Mouse (Mus musculus) heart, embryonic 10.5 days (tissue): ENCODE results near the gene Scaf8. TPM values are rescaled to one million over a fixed set of nuclear protein-coding genes. Genes with fewer than 3 reads are reported as not detected.
"Not testable (repeated sequence)": the region's sequence is repeated elsewhere in the genome, so short reads cannot be mapped to it uniquely, and the experiment has no call there.

Experiments used
- DNase-seq: peaks from one replicate; pipeline ENCODE4 v3.0.0-alpha.2; 2017; ENCODE audit warnings: low spot score
- H3K27ac ChIP-seq: fragments of 300-500 bp; sonication (generic); 2 replicates; pipeline ENCODE4 v1.5.1; 2016; ENCODE audit warnings: mild to moderate bottlenecking
- H3K27me3 ChIP-seq: fragments of 300-500 bp; sonication (generic); 2 replicates; pipeline ENCODE4 v1.6.1; 2016; ENCODE audit warnings: mild to moderate bottlenecking; ENCODE audit not compliant: poor library complexity, insufficient read depth, severe bottlenecking
- H3K36me3 ChIP-seq: fragments of 300-500 bp; sonication (generic); 2 replicates; pipeline ENCODE4 v1.6.1; 2016; ENCODE audit warnings: mild to moderate bottlenecking, moderate library complexity
- H3K4me1 ChIP-seq: fragments of 300-500 bp; sonication (generic); 2 replicates; pipeline ENCODE4 v1.6.1; 2016; ENCODE audit warnings: mild to moderate bottlenecking
- H3K4me3 ChIP-seq: fragments of 300-500 bp; sonication (generic); 2 replicates; pipeline ENCODE4 v1.5.1; 2016; ENCODE audit warnings: mild to moderate bottlenecking, moderate library complexity
- H3K9me3 ChIP-seq: fragments of 300-500 bp; sonication (generic); 2 replicates; pipeline ENCODE4 v1.6.1; 2016; ENCODE audit warnings: mild to moderate bottlenecking, moderate library complexity
- WGBS: fragments of 180-500 bp; shearing (Covaris S2); methylation state at CpG from one replicate; pipeline ENCODE4 v1.1.7; 2016; 5-methylcytosine and 5-hydroxymethylcytosine counted together
- polyA plus RNA-seq: library from polyadenylated mRNA; unstranded; fragments of >200 nt; fragmentation: Nextera tagmentation; extraction: Ambion mirVana; gene quantifications from 2 replicates; pipeline ENCODE4 v1.2.1, GENCODE M21; 2016

Gene Scaf8
- polyA plus RNA-seq, 1 experiment from 2014 or later, result 21.1 TPM

- H3K27ac ChIP-seq, result no peak overlapping the region
- no peaks in the 10 kb centered on the region for H3K36me3 ChIP-seq
- H3K4me3 ChIP-seq, result no peak overlapping the region
- 43% methylated on average over 4 of the region's 4 CpGs for WGBS
- H3K27me3 ChIP-seq, result no peaks in the 10 kb centered on the region
- no peak for DNase-seq
- H3K9me3 ChIP-seq, result no peaks in the 10 kb centered on the region
- H3K4me1 ChIP-seq, result no peaks in the 10 kb centered on the region
These were observed 22.1 kb upstream of the Scaf8 start for GRCm38 (mm10) chr17:3092682-3093081.

- 78% methylated on average over 1 of the region's 1 CpGs for WGBS
- H3K27me3 ChIP-seq, result not testable (repeated sequence)
These were observed 15.5 kb upstream of the Scaf8 start for GRCm38 (mm10) chr17:3099273-3099672.

GRCm38 (mm10) chr17:3102336-3103165 lies 12.2 kb upstream of the Scaf8 start:
- no peaks in the 10 kb centered on the region for H3K27me3 ChIP-seq
- peak overlapping the region; percentile 80 for H3K27ac ChIP-seq
- H3K36me3 ChIP-seq, result 0 out of 2 replicates have a peak, but pooled peaks cover 3% of the 10 kb centered on the region
- no peaks in the 10 kb centered on the region for H3K9me3 ChIP-seq
- peak overlapping the region; percentile 59 for H3K4me3 ChIP-seq
- WGBS, result 2% methylated on average over 14 of the region's 14 CpGs
- peak; percentile 91 for DNase-seq
- H3K4me1 ChIP-seq, result peaks cover 8% of the 10 kb centered on the region; the same call in 1 of the 2 replicates

More at GRCm38 (mm10) chr17:3099273-3099672, 15.5 kb upstream of the Scaf8 start:
- not testable (repeated sequence) for H3K9me3 ChIP-seq, H3K4me3 ChIP-seq, H3K36me3 ChIP-seq, H3K27ac ChIP-seq, DNase-seq, H3K4me1 ChIP-seq

- no peak for DNase-seq
- H3K9me3 ChIP-seq, result no peaks in the 10 kb centered on the region
- H3K4me3 ChIP-seq, result no peak overlapping the region
- peaks cover 8% of the 10 kb centered on the region; the same call in 1 of the 2 replicates for H3K4me1 ChIP-seq
- no peak overlapping the region for H3K27ac ChIP-seq
- no peaks in the 10 kb centered on the region for H3K27me3 ChIP-seq
- whole genome bisulfite sequencing, result 82% methylated on average over 6 of the region's 6 CpGs
- 0 out of 2 replicates have a peak, but pooled peaks cover 3% of the 10 kb centered on the region for H3K36me3 ChIP-seq
These were observed 10.4 kb upstream of the Scaf8 start for GRCm38 (mm10) chr17:3104154-3104931.

GRCm38 (mm10) chr17:3105022-3105421 lies 9.8 kb upstream of the Scaf8 start:
- 95% methylated on average over 1 of the region's 1 CpGs for WGBS
- no peaks in the 10 kb centered on the region for H3K9me3 ChIP-seq
- H3K4me3 ChIP-seq, result no peak overlapping the region
- no peak overlapping the region for H3K27ac ChIP-seq
- no peak for DNase-seq
- H3K4me1 ChIP-seq, result peaks cover 8% of the 10 kb centered on the region; the same call in 1 of the 2 replicates
- 0 out of 2 replicates have a peak, but pooled peaks cover 3% of the 10 kb centered on the region for H3K36me3 ChIP-seq
- no peaks in the 10 kb centered on the region for H3K27me3 ChIP-seq

- peak overlapping the region; percentile 98 for H3K27ac ChIP-seq
- no peaks in the 10 kb centered on the region for H3K27me3 ChIP-seq
- peaks cover 3% of the 10 kb centered on the region for H3K36me3 ChIP-seq
- H3K9me3 ChIP-seq, result no peaks in the 10 kb centered on the region
- no peak for DNase-seq
- H3K4me3 ChIP-seq, result peak overlapping the region; percentile 82
- H3K4me1 ChIP-seq, result peaks cover 14% of the 10 kb centered on the region; the same call in 1 of the 2 replicates
- WGBS, result 1% methylated on average over 16 of the region's 16 CpGs
These were observed 925 bp upstream of the Scaf8 start for GRCm38 (mm10) chr17:3113737-3114357.

- H3K27me3 ChIP-seq, result no peaks in the 10 kb centered on the region
- H3K4me1 ChIP-seq, result peaks cover 14% of the 10 kb centered on the region; the same call in 1 of the 2 replicates
- H3K9me3 ChIP-seq, result no peaks in the 10 kb centered on the region
- WGBS, result under 1% methylated on average over 31 of the region's 31 CpGs
- peak overlapping the region; percentile 98 for H3K27ac ChIP-seq
- peaks cover 3% of the 10 kb centered on the region for H3K36me3 ChIP-seq
- H3K4me3 ChIP-seq, result peak overlapping the region; percentile 82
- no peak for DNase-seq
These were observed 433 bp upstream of the Scaf8 start for GRCm38 (mm10) chr17:3114358-3114719.

GRCm38 (mm10) chr17:3115380-3115974 lies 705 bp downstream of the Scaf8 start:
- Histone ChIP-seq H3K9me3 (no peaks in the 10 kb centered on the region), H3K27me3 (no peaks in the 10 kb centered on the region), H3K27ac (peak overlapping the region; percentile 98), H3K4me1 (peaks cover 14% of the 10 kb centered on the region; the same call in 1 of the 2 replicates), H3K36me3 (peaks cover 3% of the 10 kb centered on the region), H3K4me3 (peak overlapping the region; percentile 82)
- under 1% methylated on average over 46 of the region's 47 CpGs for WGBS
- peak; percentile 90 for DNase-seq

- WGBS, result 75% methylated on average over 8 of the region's 8 CpGs
- not testable (repeated sequence) for DNase-seq, H3K4me3 ChIP-seq, H3K36me3 ChIP-seq, H3K27ac ChIP-seq, H3K27me3 ChIP-seq, H3K9me3 ChIP-seq
- peaks cover 14% of the 10 kb centered on the region; the same call in 1 of the 2 replicates for H3K4me1 ChIP-seq
These were observed 6.2 kb downstream of the Scaf8 start for GRCm38 (mm10) chr17:3120949-3121348.

GRCm38 (mm10) chr17:3123581-3123980 lies 8.8 kb downstream of the Scaf8 start:
- not testable (repeated sequence) for H3K4me3 ChIP-seq, H3K9me3 ChIP-seq, H3K4me1 ChIP-seq, DNase-seq, H3K27me3 ChIP-seq, H3K27ac ChIP-seq, H3K36me3 ChIP-seq
- 37% methylated on average over 1 of the region's 1 CpGs for WGBS

- Histone ChIP-seq H3K27me3 (no peaks in the 10 kb centered on the region), H3K9me3 (no peaks in the 10 kb centered on the region), H3K36me3 (peaks cover 32% of the 10 kb centered on the region), H3K4me3 (no peak overlapping the region), H3K27ac (no peak overlapping the region), H3K4me1 (peaks cover 6% of the 10 kb centered on the region)
- WGBS, result 87% methylated on average over 1 of the region's 1 CpGs
- DNase-seq, result no peak
These were observed 13.9 kb downstream of the Scaf8 start for GRCm38 (mm10) chr17:3128716-3129115.

- Histone ChIP-seq H3K4me1 (peaks cover 6% of the 10 kb centered on the region), H3K27me3 (no peaks in the 10 kb centered on the region), H3K36me3 (peaks cover 32% of the 10 kb centered on the region), H3K9me3 (no peaks in the 10 kb centered on the region), H3K4me3 (no peak overlapping the region), H3K27ac (no peak overlapping the region)
- WGBS, result 94% methylated on average over 3 of the region's 3 CpGs
- DNase-seq, result no peak
These were observed 15.0 kb downstream of the Scaf8 start for GRCm38 (mm10) chr17:3129791-3130190.
